Mouse (Mus musculus) hindbrain, embryonic 10.5 days (tissue): ENCODE data around the gene Ago3. TPM values are rescaled to one million over a fixed set of nuclear protein-coding genes. Genes with fewer than 3 reads are reported as not detected.

Source experiments
- polyA plus RNA-seq: library from polyadenylated mRNA; unstranded; fragments of >200 nt; fragmentation: Nextera tagmentation; extraction: Ambion mirVana; gene quantifications from 2 replicates; pipeline ENCODE4 v1.2.1, GENCODE M21; 2016

Gene Ago3
- polyA plus RNA-seq, 1 experiment from 2014 or later, result 12.6 TPM

Other genes with a start within 250 kb of the Ago3 start
- gene Thrap3, start 226.8 kb downstream of the Ago3 start, polyA plus RNA-seq, result 230 and 252 TPM in 2 replicates
- gene Map7d1, start 173.2 kb downstream of the Ago3 start, polyA plus RNA-seq, result 64.8 and 99.0 TPM in 2 replicates
- gene Trappc3, start 167.2 kb downstream of the Ago3 start, polyA plus RNA-seq, result 95.4 and 101 TPM in 2 replicates
- gene Col8a2, start 142.8 kb downstream of the Ago3 start, polyA plus RNA-seq, result 6.1 and 18.5 TPM in 2 replicates
- 88.2 and 89.5 TPM in 2 replicates for gene Adprhl2, start 107.9 kb downstream of the Ago3 start, polyA plus RNA-seq
- 2.3 and 2.7 TPM in 2 replicates for gene Tekt2, start 103.9 kb downstream of the Ago3 start, polyA plus RNA-seq
- gene Ago1, start 39.0 kb upstream of the Ago3 start, polyA plus RNA-seq, result 11.8 and 13.2 TPM in 2 replicates
- 1.8 and 2.8 TPM in 2 replicates for gene Ago4, start 103.9 kb upstream of the Ago3 start, polyA plus RNA-seq
- gene Clspn, start 127.4 kb upstream of the Ago3 start, polyA plus RNA-seq, result 41.8 and 58.7 TPM in 2 replicates
- gene 5730409E04Rik, start 180.3 kb upstream of the Ago3 start, polyA plus RNA-seq, result 2.3 and 2.4 TPM in 2 replicates
- 581 and 598 TPM in 2 replicates for gene Psmb2, start 248.1 kb upstream of the Ago3 start, polyA plus RNA-seq